Mouse (Mus musculus): Measurements from ENCODE around the gene Cacna2d2. TPM values are rescaled to one million over a fixed set of nuclear protein-coding genes. Genes with fewer than 3 reads are reported as not detected.

Cacna2d2 gene
- total RNA-seq, 2 experiments from 2014 or later, result 12.3 to 13.4 TPM

DNA sequence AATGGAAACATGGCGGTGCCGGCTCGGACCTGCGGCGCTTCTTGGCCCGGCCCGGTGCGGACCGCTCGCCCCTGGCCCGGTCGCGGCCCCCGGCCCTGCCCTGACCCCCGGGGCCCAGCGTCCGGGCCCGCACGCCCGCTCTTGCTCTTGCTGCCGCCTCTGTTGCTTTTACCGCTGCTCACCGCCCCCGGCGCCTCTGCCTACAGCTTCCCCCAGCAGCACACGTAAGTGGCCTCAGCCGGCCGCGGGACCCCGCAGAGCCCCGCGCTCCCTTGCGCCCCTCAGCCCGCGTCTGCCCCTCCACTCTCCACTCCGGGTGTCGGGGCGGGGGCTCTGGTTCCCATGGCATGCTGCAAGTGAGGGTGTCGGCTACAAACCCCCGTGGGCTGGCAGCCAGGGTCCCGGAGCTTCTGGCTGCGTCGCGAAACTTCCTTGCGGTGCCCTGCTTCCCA, 674 bp downstream of the Cacna2d2 start:
- DNase-seq (ENCODE audit: low spot score), result no peak

DNA sequence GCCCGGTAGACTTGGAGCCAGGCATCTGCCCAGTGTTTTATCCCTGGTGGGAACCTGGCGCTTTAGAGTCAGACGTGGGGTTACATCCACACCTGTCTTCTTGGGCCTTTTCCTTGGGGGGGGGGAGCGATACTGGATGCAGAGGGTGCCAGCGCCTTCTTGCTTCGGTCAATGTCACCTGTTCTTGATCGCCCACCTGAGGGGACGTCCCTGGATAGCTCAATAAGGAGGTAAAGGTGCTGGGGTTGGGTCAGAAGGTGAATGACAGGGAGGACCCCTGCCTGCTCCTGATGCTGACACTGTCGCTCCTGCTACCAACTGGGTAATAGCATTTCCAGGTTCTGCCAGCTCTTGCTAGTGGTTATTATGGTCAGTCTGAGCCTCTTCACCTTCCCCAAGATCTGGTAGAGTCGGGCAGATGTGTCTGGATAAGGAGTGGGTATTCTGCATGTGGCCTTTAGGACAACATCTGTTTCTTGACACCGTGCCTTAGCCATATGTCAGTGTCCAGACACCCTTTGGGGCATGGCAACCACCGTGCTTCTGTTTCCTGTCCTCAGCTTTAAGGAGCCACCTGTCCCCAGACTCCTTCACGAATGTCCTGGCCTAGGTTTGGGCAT, 1.4 kb downstream of the Cacna2d2 start:
- DNase-seq (ENCODE audit: low spot score), result no peak
- intact Hi-C loops (cut with DNase I), result no loop called here

More for the DNA sequence above, 674 bp downstream of the Cacna2d2 start:
- intact Hi-C loops (cut with DNase I), result no loop called here

DNA sequence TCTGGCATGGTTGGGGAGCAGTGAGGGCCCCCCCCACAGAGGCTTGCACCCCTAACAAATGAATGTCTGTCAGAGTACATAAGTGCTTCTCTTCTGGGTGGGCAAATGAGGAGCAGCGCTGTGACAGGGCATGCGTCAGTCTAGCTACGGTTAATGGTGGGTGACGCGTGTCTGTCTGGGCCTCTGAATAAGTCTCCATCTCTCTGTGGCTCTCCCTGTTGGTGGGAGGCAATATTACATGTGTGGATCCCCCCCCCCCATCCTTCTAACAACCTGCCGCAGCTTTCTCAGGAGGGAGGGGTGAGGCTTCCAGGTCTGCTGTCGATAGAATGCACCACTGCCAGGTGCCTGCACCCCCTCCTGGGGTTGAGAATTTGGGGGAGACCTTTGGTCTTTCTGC, 3.7 kb downstream of the Cacna2d2 start:
- intact Hi-C loops (cut with DNase I), result no loop called here
- DNase-seq (ENCODE audit: low spot score), result no peak

DNA sequence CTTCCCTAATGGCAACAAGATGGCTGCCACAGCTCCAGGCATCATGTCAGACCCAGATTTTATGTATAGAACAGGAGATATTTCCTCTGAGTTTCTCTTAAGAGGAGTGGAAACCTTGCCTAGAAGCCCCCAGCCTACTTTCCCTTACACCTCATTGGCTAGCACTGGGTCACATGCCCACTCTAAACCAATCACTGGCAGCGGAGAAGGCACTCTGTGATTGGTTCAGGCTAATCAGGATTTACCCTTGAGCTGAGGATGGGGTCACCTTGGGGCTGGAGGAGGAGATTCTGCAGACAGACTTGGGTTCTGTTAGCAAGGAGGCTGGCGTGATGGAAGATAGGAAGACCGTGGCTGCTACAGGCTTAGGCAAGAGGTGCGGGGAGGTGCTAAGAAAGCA, 10.0 kb downstream of the Cacna2d2 start:
- intact Hi-C loops (cut with DNase I), result no loop called here
- DNase-seq (ENCODE audit: low spot score), result no peak

DNA sequence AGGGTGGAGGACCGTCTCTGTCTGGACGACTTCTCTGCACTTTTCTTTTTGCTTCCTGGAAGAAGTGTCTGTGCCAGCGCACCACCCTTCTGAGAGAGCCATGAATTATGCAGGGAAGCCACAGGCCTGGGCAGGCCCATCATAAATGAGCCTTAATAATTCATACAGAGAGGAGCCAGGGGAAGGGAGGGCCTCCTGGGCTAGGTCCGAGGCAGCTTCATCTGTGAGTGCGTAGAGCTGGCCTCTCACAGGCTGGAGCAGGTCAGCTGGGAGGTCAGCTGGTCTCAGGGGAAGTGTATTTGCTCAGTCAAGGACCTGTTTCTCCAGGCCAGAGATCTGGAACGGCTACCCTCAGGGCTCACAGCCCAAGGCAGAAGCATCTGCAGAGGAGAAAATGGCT, 17.7 kb downstream of the Cacna2d2 start:
- intact Hi-C loops (cut with DNase I), result no loop called here
- DNase-seq (ENCODE audit: low spot score), result no peak

DNA sequence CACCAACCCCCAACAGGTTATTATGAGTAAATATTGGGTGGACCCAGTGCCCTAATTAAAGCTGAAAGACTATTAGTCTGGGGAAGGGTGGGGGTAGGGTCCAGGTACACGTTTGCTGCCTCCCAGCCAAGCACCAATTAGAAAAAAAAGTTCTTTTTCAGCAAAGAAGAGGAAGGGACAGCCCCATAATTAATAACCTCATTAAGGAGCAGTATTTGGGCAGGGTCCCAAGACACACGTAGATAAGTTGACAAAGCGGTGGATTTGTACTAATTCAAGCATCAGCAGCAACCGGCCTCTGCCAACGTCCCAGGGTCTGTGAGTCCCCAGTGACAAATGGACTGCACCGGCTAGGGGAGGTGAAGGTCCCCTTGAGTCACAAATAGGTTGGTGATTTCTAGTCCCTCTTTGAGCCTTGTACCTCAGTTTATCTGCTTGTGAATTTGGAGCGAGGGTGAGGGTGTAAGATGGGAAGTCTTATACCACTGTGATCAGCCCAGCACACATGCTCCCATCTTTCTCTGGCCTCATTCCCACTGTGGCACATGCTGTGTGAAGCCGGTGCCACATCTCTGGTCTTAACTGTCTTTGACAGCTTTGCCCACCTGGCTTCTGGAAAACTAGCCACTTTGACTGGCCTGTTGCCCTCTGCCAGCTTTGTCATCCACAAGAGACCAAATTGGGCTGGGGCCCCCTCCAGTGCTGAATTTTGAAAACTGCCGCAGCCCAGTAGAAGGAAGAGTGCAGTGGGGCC, 20.3 kb downstream of the Cacna2d2 start:
- intact Hi-C loops (cut with DNase I), result no loop called here
- DNase-seq (ENCODE audit: low spot score), result no peak

DNA sequence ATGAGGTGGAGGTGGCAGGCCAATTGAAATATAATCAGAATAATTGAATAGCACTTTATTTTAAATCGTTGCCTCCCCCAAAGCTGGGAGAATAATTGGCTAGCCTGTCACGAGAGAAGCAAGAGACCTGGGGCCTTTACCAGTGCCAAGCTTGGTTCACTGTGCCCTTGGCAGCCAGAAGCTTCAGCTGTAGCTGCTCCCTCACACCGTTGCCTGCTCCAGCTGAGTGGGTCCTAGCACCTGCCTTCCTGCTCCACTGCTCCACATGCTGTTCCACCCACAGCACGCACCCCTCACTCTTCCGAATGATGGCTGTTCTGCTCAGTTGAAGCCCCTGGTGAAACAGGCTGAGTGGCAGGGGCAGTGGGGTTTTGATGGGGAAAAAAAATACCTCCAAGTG, 21.5 kb downstream of the Cacna2d2 start:
- DNase-seq (ENCODE audit: low spot score), result no peak
- intact Hi-C loops (cut with DNase I), result no loop called here

DNA sequence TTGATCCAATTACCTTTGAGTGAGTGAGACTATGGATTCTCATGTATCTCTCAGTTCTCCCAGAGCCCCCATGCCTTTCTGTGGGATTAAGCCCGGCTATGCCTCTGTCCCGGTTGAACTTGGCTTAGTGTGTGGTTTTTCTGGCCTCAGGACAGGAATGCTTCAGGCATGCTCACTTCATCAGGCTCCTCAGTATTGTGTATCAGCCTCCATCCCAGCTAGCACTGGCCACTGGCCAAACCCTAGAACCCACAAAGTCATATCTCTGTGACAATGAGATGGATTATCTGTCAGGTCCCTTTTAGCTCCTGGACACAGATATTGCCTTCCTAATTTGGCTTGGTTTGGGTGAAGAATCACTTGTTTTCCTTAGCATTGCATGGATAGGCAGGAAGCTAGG, 23.5 kb downstream of the Cacna2d2 start:
- intact Hi-C loops (cut with DNase I), result no loop called here
- DNase-seq (ENCODE audit: low spot score), result no peak

DNA sequence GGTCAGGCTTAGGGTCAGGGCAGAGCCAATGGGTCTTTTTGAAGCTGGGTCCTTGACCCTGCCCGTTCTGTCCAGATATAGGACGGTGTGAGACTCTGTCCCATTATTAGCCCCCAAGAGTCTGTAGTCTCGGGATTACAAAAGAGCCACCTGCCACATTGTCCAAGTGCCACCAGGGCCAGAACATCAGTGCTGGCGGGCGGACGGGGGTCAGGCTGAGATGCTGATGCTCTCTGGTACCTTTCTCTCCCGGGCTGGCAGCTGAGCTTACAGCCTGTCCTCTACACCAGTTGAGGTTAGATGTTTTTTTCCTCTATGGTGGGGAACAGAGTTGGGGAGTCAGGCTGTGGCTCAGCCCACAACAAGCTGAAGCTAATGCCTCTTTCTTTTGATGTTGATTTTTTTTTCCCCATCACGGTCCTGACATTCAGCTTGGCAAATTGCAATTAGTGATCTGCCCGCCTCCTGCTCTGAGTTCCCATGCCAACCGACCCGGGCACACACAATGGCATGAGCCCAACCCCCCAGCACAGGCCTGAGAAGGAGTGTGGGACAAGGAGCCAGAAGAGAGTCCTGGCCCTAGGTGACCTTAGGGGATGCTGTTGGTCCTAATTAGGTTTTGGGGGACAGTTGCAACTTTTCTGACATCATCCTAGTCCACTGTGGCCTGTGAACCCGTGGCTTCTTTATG, 25.2 kb downstream of the Cacna2d2 start:
- DNase-seq (ENCODE audit: low spot score), result no peak
- intact Hi-C loops (cut with DNase I), result no loop called here

DNA sequence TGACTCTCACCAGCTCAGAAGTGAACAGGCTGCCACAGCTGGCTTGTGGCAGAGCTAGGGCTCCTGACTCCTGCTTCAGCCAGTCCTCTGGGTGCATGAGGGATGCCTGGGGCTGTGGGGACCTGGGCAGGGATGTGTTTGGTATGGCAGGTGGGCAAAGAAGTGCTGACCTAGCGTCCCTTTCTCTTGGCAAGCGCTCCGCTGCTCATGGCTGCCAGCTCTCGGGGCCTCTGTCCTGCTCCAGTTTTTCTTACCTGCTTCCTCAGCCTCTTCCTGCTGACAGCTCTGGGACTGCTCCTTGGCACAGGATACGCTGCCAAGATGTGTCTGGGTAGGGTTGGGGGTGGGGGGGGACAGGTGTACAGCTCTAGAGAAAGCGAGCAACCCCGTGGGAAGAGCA, 28.5 kb downstream of the Cacna2d2 start:
- no peak for DNase-seq (ENCODE audit: low spot score)
- intact Hi-C loops (cut with DNase I), result no loop called here

DNA sequence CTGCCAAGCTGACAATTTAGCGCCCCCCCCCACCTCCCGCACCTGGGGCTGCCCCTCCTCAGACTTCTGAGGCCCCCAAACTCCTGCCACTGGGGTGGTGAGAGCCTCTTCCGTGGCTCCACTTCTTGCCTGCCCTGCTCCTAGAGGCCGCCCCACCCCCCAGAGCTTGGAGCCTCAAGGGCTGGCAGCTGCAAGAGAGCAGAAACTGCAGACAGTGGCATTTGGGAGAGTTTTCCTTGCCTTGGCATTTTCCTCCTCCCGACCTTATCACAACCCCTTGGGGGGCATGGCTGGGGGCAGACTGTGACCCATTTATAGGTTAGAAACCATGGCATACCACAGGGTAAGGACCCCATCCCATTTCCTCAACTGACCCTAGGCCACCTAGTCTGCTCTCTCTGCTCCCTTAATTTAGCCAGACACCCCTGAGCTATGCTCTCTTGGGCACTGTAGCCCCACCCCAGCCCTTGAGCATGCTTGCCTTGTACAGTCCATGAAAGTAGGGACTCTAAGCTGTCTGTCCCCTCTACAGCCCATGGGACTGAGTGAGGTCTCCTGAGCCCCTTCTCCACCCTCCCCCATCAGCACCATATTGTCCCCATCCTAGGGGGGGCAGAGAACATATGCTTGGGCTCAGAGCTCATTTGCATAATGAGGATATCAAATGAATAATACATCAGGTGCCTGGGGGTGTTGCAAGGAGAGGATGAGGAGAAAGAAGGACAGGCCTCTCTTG, 29.2 kb downstream of the Cacna2d2 start:
- no peak for DNase-seq (ENCODE audit: low spot score)
- intact Hi-C loops (cut with DNase I), result no loop called here

DNA sequence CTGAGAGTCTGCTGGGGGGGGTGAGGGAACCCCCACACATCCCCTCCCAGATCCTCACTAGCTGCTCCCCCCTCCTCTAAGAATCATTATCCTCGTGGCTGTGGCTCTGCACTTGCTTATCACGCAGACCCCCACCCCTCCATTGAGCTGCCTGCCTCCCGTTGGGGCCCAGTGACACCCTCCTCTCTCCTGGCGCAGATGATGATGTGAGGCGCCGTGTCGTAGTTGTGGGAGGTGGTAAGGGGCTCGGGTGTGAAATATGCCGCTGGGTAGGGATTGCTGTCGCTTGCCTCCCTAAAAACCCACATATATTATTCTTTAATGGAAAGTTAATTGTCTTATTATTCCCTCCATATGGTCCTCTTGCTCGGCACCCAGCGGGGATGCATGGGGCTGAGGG, 31.0 kb downstream of the Cacna2d2 start:
- intact Hi-C loops (cut with DNase I), result no loop called here
- no peak for DNase-seq (ENCODE audit: low spot score)

DNA sequence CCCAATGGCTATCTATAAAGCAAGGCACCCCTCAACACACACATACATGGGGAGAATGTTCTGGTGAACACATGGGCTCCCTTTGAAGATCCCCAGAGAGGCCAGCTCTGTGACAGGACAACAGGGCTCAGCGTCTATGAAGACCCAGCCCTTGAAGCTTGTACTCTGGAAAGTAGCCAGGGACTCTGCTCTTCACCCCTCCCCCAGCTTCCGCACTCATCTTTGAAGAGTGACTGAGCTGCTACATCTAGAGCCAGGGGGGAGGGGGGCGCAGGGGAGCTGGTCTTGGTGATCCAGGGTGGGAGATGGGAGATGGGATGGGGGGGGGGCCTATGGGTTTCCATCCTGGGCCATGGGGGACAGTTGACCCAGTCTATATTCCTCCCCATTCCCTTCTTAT, 33.1 kb downstream of the Cacna2d2 start:
- no peak for DNase-seq (ENCODE audit: low spot score)
- intact Hi-C loops (cut with DNase I), result no loop called here

DNA sequence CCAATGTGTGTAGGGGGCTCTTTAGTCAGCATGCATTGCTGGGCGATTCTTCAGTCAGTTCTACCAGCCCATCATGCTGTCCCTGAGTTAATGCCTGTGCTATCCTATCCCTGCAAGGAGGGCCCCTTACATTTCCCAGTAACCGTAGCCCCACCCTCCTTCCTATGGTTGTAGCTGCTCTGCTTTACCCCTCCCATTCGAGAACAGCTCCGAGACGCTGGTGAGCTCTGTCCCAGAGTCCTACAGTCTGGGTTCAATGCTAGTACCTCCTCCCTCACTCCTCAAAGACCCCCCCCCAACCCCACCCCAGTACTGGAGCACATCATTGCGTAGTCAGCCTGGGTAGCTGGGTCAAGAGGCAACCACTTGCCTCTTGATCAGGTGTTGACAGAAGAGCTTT, 35.4 kb downstream of the Cacna2d2 start:
- DNase-seq (ENCODE audit: low spot score), result no peak
- intact Hi-C loops (cut with DNase I), result no loop called here

DNA sequence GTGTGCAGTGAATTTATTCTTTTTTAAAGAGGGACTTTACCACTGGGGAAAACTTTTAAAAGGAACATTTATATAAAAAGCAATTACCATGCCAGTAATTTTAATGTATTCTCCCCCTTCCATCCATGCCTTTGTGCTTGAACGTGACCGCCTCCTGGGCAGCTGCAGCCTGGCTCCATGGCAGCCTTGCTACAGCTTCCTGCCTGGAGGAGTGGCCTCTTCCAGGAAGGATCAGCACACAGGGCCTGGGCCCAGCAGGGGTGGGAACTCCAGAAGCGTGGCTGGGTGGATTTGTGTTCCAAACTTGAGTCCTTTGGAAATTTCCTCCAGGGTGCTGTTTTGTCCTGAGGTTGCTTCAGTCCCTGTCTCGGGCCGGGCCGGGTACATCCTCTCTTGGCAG, 35.9 kb downstream of the Cacna2d2 start:
- no peak for DNase-seq (ENCODE audit: low spot score)
- intact Hi-C loops (cut with DNase I), result no loop called here

DNA sequence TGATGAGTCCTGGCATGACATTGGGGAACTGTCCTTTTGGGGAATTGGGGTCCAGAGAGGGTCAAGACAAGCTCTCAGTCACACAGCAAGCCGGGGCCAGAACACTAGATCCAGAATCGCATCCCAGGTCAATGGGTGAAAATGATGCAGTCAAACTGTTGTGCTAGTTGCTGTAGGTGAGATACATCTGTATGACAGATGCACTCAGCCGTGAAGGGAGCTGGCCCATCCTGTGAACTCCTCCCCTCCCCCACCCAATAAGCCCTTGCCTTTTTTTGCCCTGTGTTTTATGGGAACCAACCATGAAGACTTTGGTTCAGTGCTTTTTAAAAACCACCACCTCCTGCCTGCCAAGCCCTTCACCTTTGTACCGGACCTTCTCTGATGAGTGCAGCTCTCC, 43.5 kb downstream of the Cacna2d2 start:
- no peak for DNase-seq (ENCODE audit: low spot score)
- intact Hi-C loops (cut with DNase I), result no loop called here

DNA sequence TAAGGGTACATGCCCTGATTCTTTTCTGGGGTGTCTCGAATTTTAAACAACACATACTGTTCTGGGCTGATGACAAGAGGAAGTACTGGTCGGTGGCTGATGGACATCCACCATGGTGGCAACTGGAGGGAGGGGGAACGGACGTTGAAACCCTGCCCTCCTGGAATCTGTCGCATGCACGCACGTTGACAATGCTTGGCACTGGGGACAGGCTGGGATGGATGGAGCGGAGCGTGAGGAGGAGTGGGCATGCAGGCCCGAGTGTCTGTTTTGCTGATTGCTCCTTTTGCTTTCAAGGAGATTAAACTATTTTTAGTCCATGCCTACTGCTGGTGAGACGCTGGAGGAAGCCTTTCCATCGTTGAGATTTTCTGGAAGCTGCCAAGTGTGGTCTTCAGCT, 43.9 kb downstream of the Cacna2d2 start:
- intact Hi-C loops (cut with DNase I), result no loop called here
- DNase-seq (ENCODE audit: low spot score), result no peak

DNA sequence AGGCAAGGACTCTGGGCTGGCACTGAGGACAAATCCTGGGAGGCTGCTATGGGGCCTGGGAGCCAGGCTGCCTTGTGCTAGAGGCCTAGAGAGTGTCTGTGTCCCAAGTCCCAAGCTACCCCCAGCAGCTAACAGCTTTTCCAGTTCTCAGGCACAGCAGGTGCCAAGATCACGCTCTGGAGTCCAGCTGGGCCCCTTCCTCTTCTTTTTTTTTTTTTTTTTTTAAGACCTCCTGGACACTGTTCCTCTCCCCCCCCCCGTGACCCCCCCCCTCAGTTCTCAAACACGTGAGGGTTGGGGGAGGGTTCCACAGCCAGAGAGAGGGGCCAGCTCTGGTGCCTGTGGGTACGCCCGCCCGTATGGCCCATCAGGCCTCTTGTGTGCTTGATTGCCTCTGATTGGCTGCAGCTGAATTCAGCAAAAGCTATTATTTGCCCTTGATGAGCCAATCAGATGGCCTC, 45.6 kb downstream of the Cacna2d2 start:
- intact Hi-C loops (cut with DNase I), result no loop called here
- no peak for DNase-seq (ENCODE audit: low spot score)

DNA sequence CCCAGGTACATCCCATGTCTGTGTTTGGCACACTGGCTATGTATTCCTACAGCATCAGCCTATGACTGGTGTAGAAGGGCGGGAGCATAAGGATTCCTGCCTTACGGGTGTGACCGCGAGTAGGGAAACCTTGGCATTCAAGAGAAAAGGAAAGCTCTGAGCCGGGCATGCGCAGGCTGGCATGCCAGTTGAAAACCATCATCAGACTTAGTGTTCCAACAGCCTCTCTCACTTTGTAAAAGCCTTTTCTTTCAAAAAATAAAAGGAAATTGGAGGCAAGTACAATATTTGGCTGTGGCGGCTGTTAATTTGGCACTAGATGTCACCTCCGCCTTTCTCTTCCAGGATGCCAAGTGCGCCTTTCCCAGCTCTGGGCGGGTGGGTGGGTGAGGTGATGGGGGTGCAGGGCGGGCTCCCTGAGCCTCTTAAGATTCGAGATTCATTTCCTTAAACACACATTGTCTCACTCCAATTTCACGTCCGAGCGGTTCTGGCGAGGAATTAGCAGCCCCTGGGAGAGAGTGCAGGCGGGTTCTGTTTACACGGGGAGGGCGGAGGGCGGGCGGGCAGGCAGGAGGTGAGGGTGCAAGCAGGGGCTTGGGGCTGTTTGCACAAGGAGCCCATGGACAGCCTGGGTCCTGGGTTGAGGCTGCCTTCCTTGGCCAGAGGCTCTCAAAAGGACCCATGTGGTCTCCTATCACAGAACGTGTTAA, 49.5 kb downstream of the Cacna2d2 start:
- DNase-seq (ENCODE audit: low spot score), result no peak
- intact Hi-C loops (cut with DNase I), result no loop called here

DNA sequence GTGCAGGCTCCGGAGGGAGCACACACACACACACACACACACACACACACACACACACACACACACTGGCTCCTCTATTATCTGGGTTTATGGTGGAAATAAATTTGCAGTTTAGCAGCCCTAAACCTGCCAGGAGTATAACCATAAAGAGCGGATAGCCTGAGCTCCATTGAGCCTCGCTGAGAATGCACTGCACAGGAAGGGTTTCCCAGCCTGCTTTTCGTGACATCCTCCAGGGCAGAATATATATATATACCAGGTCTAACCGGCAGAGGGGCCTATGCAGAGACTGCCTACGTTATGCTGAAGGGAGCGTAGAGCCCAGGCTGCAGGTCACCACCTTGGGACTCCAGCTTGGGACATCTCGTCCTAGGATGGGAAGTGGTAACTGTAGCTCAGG, 52.0 kb downstream of the Cacna2d2 start:
- intact Hi-C loops (cut with DNase I), result no loop called here
- DNase-seq (ENCODE audit: low spot score), result no peak
